Mouse (Mus musculus) forebrain, embryonic 14.5 days (tissue): ENCODE results near the gene Bpgm. TPM values are rescaled to one million over a fixed set of nuclear protein-coding genes. Genes with fewer than 3 reads are reported as not detected.

Experiments used
- ATAC-seq: fragments of 200-750 bp; cut with Nextera tagmentation; 2 replicates; pipeline ENCODE4 v1.8.0; 2017; ENCODE audit warnings: mild to moderate bottlenecking, moderate library complexity
- DNase-seq: peaks from one replicate; pipeline ENCODE4 v3.0.0-alpha.2; 2015; ENCODE audit warnings: low spot score
- H3K27ac ChIP-seq: fragments of 300-500 bp; sonication (generic); 2 replicates; pipeline ENCODE4 v1.5.1; 2014; ENCODE audit warnings: low read depth, mild to moderate bottlenecking, control low read depth, low read length, moderate library complexity
- H3K27me3 ChIP-seq: fragments of 300-500 bp; sonication (generic); replicated peaks from 2 replicates; pipeline ENCODE4 v1.6.1; 2014; ENCODE audit warnings: low read length, control low read depth, mixed read lengths; ENCODE audit not compliant: control insufficient read depth, insufficient read depth
- H3K36me3 ChIP-seq: fragments of 300-500 bp; sonication (generic); 2 replicates; pipeline ENCODE4 v1.6.1; 2014; ENCODE audit warnings: low read length, control low read depth; ENCODE audit not compliant: control insufficient read depth, insufficient read depth
- H3K4me1 ChIP-seq: fragments of 300-500 bp; sonication (generic); 2 replicates; pipeline ENCODE4 v1.6.1; 2014; ENCODE audit warnings: antibody characterized with exemption, low read length, control low read depth; ENCODE audit not compliant: control insufficient read depth, insufficient read depth
- H3K4me2 ChIP-seq: fragments of 300-500 bp; sonication (generic); 2 replicates; pipeline ENCODE4 v1.6.1; 2014; ENCODE audit warnings: mild to moderate bottlenecking, control low read depth, low read length
- H3K4me3 ChIP-seq: fragments of 300-500 bp; sonication (generic); 2 replicates; pipeline ENCODE4 v1.5.1; 2014; ENCODE audit warnings: low read depth, low read length, control low read depth
- H3K9ac ChIP-seq: fragments of 300-500 bp; sonication (generic); 2 replicates; pipeline ENCODE4 v1.6.1; 2014; ENCODE audit warnings: mild to moderate bottlenecking, low read length, control low read depth, moderate library complexity
- H3K9me3 ChIP-seq: fragments of 300-500 bp; sonication (generic); replicated peaks from 2 replicates; pipeline ENCODE4 v1.6.1; 2016; ENCODE audit warnings: low read length, control low read depth, mixed read lengths; ENCODE audit not compliant: control insufficient read depth
- WGBS: fragments of 180-500 bp; shearing (Covaris S2); extraction: QIAGEN DNeasy Blood & Tissue Kit; methylation state at CpG from one replicate; pipeline ENCODE4 v1.1.7; 2014; 5-methylcytosine and 5-hydroxymethylcytosine counted together
- polyA plus RNA-seq: library from polyadenylated mRNA; unstranded; fragments of >200 nt; fragmentation: Nextera tagmentation; extraction: Ambion mirVana; gene quantifications from 2 replicates; pipeline ENCODE4 v1.2.1, GENCODE M21; 2014

Gene Bpgm
- polyA plus RNA-seq, 1 experiment from 2014 or later: 66.1 TPM

- WGBS: 78% methylated on average over 3 of the region's 3 CpGs
- H3K9me3 ChIP-seq: no peaks in the 10 kb centered on the region
- no peak overlapping the region for H3K4me3 ChIP-seq
- DNase-seq: no peak
- no peaks in the 10 kb centered on the region for H3K4me1 ChIP-seq
- H3K36me3 ChIP-seq: no peaks in the 10 kb centered on the region
- ATAC-seq: no peak
- no peaks in the 10 kb centered on the region for H3K27me3 ChIP-seq
- H3K4me2 ChIP-seq: no peak overlapping the region
- H3K9ac ChIP-seq: no peak overlapping the region
- H3K27ac ChIP-seq: no peak overlapping the region
Measured at GRCm38 (mm10) chr6:34529992-34530391, 54.0 kb downstream of the Bpgm start.

- DNase-seq (no peak), ATAC-seq (no peak)
- no peak overlapping the region for H3K4me3 ChIP-seq
- no peaks in the 10 kb centered on the region for H3K36me3 ChIP-seq
- WGBS: 86% methylated on average over 1 of the region's 1 CpGs
- no peak overlapping the region for H3K27ac ChIP-seq
- H3K4me1 ChIP-seq: no peaks in the 10 kb centered on the region
- no peak overlapping the region for H3K4me2 ChIP-seq
- H3K9ac ChIP-seq: no peak overlapping the region
- no peaks in the 10 kb centered on the region for H3K27me3 ChIP-seq
- no peaks in the 10 kb centered on the region for H3K9me3 ChIP-seq
Measured at GRCm38 (mm10) chr6:34533055-34533454, 57.0 kb downstream of the Bpgm start.

- Histone ChIP-seq H3K4me3 (no peak overlapping the region), H3K27ac (no peak overlapping the region), H3K36me3 (no peaks in the 10 kb centered on the region), H3K4me1 (no peaks in the 10 kb centered on the region), H3K9ac (no peak overlapping the region), H3K4me2 (no peak overlapping the region), H3K27me3 (no peaks in the 10 kb centered on the region), H3K9me3 (no peaks in the 10 kb centered on the region)
- no peak for ATAC-seq
- WGBS: 80% methylated on average over 5 of the region's 5 CpGs
- DNase-seq: no peak
Measured at GRCm38 (mm10) chr6:34533896-34534295, 57.9 kb downstream of the Bpgm start.

- H3K9me3 ChIP-seq: no peaks in the 10 kb centered on the region
- no peak overlapping the region for H3K4me3 ChIP-seq
- H3K4me1 ChIP-seq: peaks cover 6% of the 10 kb centered on the region; the same call in 1 of the 2 replicates
- DNase-seq: no peak
- H3K27me3 ChIP-seq: no peaks in the 10 kb centered on the region
- WGBS: 85% methylated on average over 4 of the region's 4 CpGs
- H3K9ac ChIP-seq: no peak overlapping the region
- no peak for ATAC-seq
- no peak overlapping the region for H3K4me2 ChIP-seq
- H3K36me3 ChIP-seq: no peaks in the 10 kb centered on the region
- H3K27ac ChIP-seq: no peak overlapping the region
Measured at GRCm38 (mm10) chr6:34542866-34543265, 66.9 kb downstream of the Bpgm start.

- Histone ChIP-seq H3K4me3 (no peak overlapping the region), H3K27me3 (no peaks in the 10 kb centered on the region), H3K4me1 (peaks cover 6% of the 10 kb centered on the region; the same call in 1 of the 2 replicates), H3K27ac (no peak overlapping the region), H3K9me3 (no peaks in the 10 kb centered on the region), H3K9ac (no peak overlapping the region), H3K4me2 (no peak overlapping the region), H3K36me3 (no peaks in the 10 kb centered on the region)
- DNase-seq: peak; percentile 41
- no peak for ATAC-seq
- WGBS: 40% methylated on average over 21 of the region's 21 CpGs
Measured at GRCm38 (mm10) chr6:34543303-34544206, 67.5 kb downstream of the Bpgm start.

DNA sequence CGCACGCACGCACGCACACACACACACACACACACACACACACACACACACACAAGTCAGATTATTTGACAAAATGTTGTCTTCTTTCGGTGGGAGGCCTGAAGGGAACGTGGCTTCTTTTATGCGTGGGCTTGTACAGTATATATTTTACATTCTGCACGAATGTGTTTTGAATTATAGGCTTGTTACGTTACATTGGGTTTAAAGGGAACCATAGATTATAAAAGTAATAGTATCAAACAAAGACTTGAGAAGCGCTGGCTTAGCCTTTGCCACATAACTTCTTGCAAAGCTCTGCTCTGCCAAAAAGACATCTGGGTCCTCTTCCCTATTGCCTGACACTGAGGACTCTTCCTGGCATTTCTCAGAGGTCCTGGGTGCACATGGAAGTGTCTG is 68.2 kb downstream of the Bpgm start:
- Histone ChIP-seq H3K4me1 (peaks cover 6% of the 10 kb centered on the region; the same call in 1 of the 2 replicates), H3K4me2 (no peak overlapping the region), H3K27me3 (no peaks in the 10 kb centered on the region), H3K9me3 (no peaks in the 10 kb centered on the region), H3K4me3 (no peak overlapping the region), H3K9ac (no peak overlapping the region), H3K36me3 (no peaks in the 10 kb centered on the region), H3K27ac (no peak overlapping the region)
- WGBS: 83% methylated on average over 10 of the region's 10 CpGs
- DNase-seq (no peak), ATAC-seq (no peak)

- Histone ChIP-seq H3K9me3 (no peaks in the 10 kb centered on the region), H3K4me2 (no peak overlapping the region), H3K9ac (no peak overlapping the region), H3K27me3 (no peaks in the 10 kb centered on the region), H3K4me1 (peaks cover 6% of the 10 kb centered on the region; the same call in 1 of the 2 replicates), H3K36me3 (no peaks in the 10 kb centered on the region), H3K4me3 (no peak overlapping the region), H3K27ac (no peak overlapping the region)
- ATAC-seq (peak; percentile 26; the same call in 1 of the 2 replicates), DNase-seq (peak; percentile 41)
- WGBS: 65% methylated on average over 10 of the region's 10 CpGs
Measured at GRCm38 (mm10) chr6:34545286-34545685, 69.3 kb downstream of the Bpgm start.

DNA sequence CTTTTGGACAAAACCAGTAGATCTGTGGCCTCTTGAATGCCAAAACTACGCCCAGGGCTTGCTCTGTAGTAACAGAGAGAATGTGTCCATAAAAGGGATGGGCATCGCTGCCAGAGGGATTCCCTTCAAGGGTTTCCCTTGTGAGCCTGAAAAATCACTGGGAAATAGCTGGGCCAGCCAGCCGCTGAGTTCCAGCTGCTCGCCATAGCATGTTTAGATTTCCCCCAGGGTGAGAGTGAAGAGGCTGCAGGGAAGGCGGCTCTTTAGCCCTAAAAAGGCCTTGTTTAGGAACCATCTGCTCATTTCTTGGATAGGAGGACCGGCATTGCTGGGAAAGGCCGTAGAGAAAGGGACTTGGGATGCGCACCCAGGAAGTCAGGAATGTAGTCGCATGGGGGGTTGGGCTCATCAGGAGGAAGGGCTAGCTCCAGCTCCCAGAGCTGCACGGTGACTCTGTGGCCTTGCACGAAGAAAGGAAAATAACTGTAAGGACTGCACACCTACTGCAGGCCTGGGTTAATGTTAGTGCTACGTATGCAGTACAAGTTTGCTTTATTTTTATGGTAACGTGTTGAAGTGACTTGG is 72.5 kb downstream of the Bpgm start:
- DNase-seq: no peak
- Histone ChIP-seq H3K9me3 (no peaks in the 10 kb centered on the region), H3K9ac (no peak overlapping the region), H3K4me2 (no peak overlapping the region), H3K27ac (no peak overlapping the region), H3K27me3 (no peaks in the 10 kb centered on the region), H3K4me3 (no peak overlapping the region), H3K36me3 (no peaks in the 10 kb centered on the region), H3K4me1 (peaks cover 3% of the 10 kb centered on the region; the same call in 1 of the 2 replicates)
- no peak for ATAC-seq
- 63% methylated on average over 13 of the region's 13 CpGs for WGBS

DNA sequence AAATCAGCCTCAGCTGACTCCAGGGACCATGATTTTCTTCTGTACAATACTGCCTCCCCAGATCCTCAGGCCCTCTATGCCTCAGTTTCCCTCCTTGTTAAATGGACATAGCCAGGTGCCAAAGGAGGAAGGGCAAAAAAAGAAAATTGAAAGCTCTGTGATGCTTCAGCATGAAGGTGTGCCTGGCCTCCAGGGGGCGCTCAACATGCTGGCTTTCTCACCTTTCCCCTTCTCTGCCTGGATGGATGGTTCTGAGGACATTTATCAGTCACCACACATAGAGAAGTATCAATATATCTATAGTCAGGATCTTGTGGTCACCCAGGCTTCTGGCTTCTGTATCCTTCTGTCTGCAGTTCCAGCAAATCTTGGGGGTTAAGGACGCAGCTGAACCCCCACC is 73.0 kb downstream of the Bpgm start:
- DNase-seq: peak; percentile 23
- 27% methylated on average over 2 of the region's 2 CpGs for WGBS
- no peak for ATAC-seq

More for the DNA sequence above, 73.0 kb downstream of the Bpgm start:
- Histone ChIP-seq H3K27me3 (no peaks in the 10 kb centered on the region), H3K4me1 (no peaks in the 10 kb centered on the region), H3K27ac (no peak overlapping the region), H3K36me3 (no peaks in the 10 kb centered on the region), H3K4me3 (no peak overlapping the region), H3K4me2 (no peak overlapping the region), H3K9ac (no peak overlapping the region), H3K9me3 (no peaks in the 10 kb centered on the region)
